Mouse (Mus musculus): ENCODE measurements around the gene St3gal2. TPM values are rescaled to one million over a fixed set of nuclear protein-coding genes. Genes with fewer than 3 reads are reported as not detected.
"Not testable (repeated sequence)": the region's sequence is repeated elsewhere in the genome, so short reads cannot be mapped to it uniquely, and the experiment has no call there.

Gene St3gal2
- polyA plus RNA-seq, 1 experiment: 4.1 TPM

- not testable (repeated sequence) for H3K27ac ChIP-seq (replicated peaks; ENCODE audit: low read depth, low read length); H3K4me1 ChIP-seq (ENCODE audit: control insufficient read depth, insufficient read depth, insufficient read length, low read length); H3K4me3 ChIP-seq (ENCODE audit: insufficient read depth, low read depth, low read length)
Measured at GRCm38 (mm10) chr8:110977987-110978386, 58.3 kb downstream of the St3gal2 start.

- no peaks in the 10 kb centered on the region for H3K4me1 ChIP-seq (ENCODE audit: control insufficient read depth, insufficient read depth, insufficient read length, low read length)
- no peak overlapping the region for H3K4me3 ChIP-seq (ENCODE audit: insufficient read depth, low read depth, low read length)
- no peak overlapping the region for H3K27ac ChIP-seq (replicated peaks; ENCODE audit: low read depth, low read length)
Measured at GRCm38 (mm10) chr8:110981304-110981703, 61.6 kb downstream of the St3gal2 start.

GRCm38 (mm10) chr8:110987805-110988744 lies 68.4 kb downstream of the St3gal2 start:
- H3K4me1 ChIP-seq (ENCODE audit: control insufficient read depth, insufficient read depth, insufficient read length, low read length): no peaks in the 10 kb centered on the region
- H3K4me3 ChIP-seq (ENCODE audit: insufficient read depth, low read depth, low read length): no peak overlapping the region
- H3K27ac ChIP-seq (replicated peaks; ENCODE audit: low read depth, low read length): no peak overlapping the region

- Histone ChIP-seq H3K4me3 (ENCODE audit: insufficient read depth, low read depth, low read length) (no peak overlapping the region), H3K27ac (replicated peaks; ENCODE audit: low read depth, low read length) (no peak overlapping the region), H3K4me1 (ENCODE audit: control insufficient read depth, insufficient read depth, insufficient read length, low read length) (no peaks in the 10 kb centered on the region)
Measured at GRCm38 (mm10) chr8:110990017-110990416, 70.3 kb downstream of the St3gal2 start.

- peaks cover 5% of the 10 kb centered on the region for H3K4me1 ChIP-seq (ENCODE audit: control insufficient read depth, insufficient read depth, insufficient read length, low read length)
- peak overlapping the region; percentile 99 for H3K4me3 ChIP-seq (ENCODE audit: insufficient read depth, low read depth, low read length)
- peak overlapping the region; percentile 79 for H3K27ac ChIP-seq (replicated peaks; ENCODE audit: low read depth, low read length)
Measured at GRCm38 (mm10) chr8:110996641-110997430, 77.1 kb downstream of the St3gal2 start.

- Histone ChIP-seq H3K4me3 (ENCODE audit: insufficient read depth, low read depth, low read length) (peak within 1 kb of the TSS; percentile 99), H3K4me1 (ENCODE audit: control insufficient read depth, insufficient read depth, insufficient read length, low read length) (peaks cover 5% of the 10 kb centered on the region), H3K27ac (replicated peaks; ENCODE audit: low read depth, low read length) (peak within 1 kb of the TSS; percentile 79)
Measured at GRCm38 (mm10) chr8:110997547-110998531, 78.1 kb downstream of the St3gal2 start, which contains the start of gene Ddx19a. Gene Ddx19a, minus strand, starts transcription at chr8:110997800.

- H3K27ac ChIP-seq (replicated peaks; ENCODE audit: low read depth, low read length); H3K4me1 ChIP-seq (ENCODE audit: control insufficient read depth, insufficient read depth, insufficient read length, low read length); H3K4me3 ChIP-seq (ENCODE audit: insufficient read depth, low read depth, low read length): not testable (repeated sequence)
Measured at GRCm38 (mm10) chr8:111010230-111010991, 90.7 kb downstream of the St3gal2 start.

Other genes with a start within 250 kb of the St3gal2 start
- 7.1 and 10.8 TPM in 2 replicates for gene Mtss1l, start 198.4 kb upstream of the St3gal2 start, polyA plus RNA-seq (2012; ENCODE audit: insufficient read depth, insufficient read length, missing spikeins)
- 3.6 and 6.1 TPM in 2 replicates for gene Il34, start 114.0 kb upstream of the St3gal2 start, polyA plus RNA-seq (2012; ENCODE audit: insufficient read depth, insufficient read length, missing spikeins)
- gene Cog4, start 73.3 kb upstream of the St3gal2 start, polyA plus RNA-seq (2012; ENCODE audit: insufficient read depth, insufficient read length, missing spikeins): 52.6 and 53.8 TPM in 2 replicates
- gene Sf3b3, start 73.1 kb upstream of the St3gal2 start, polyA plus RNA-seq (2012; ENCODE audit: insufficient read depth, insufficient read length, missing spikeins): 8.6 and 13.7 TPM in 2 replicates
- 2.9 and 4.6 TPM in 2 replicates for gene Fuk, start 17.4 kb upstream of the St3gal2 start, polyA plus RNA-seq (2012; ENCODE audit: insufficient read depth, insufficient read length, missing spikeins)
- 15.8 and 21.4 TPM in 2 replicates for gene Ddx19a, start 77.9 kb downstream of the St3gal2 start, polyA plus RNA-seq (2012; ENCODE audit: insufficient read depth, insufficient read length, missing spikeins)
- gene Ddx19b, start 111.8 kb downstream of the St3gal2 start, polyA plus RNA-seq (2012; ENCODE audit: insufficient read depth, insufficient read length, missing spikeins): 2.8 and 3.7 TPM in 2 replicates
- 27.1 and 45.8 TPM in 2 replicates for gene Aars, start 113.2 kb downstream of the St3gal2 start, polyA plus RNA-seq (2012; ENCODE audit: insufficient read depth, insufficient read length, missing spikeins)
- not detected in 2 replicates for gene Exosc6, start 136.4 kb downstream of the St3gal2 start, polyA plus RNA-seq (2012; ENCODE audit: insufficient read depth, insufficient read length, missing spikeins)
- gene Clec18a, start 172.5 kb downstream of the St3gal2 start, polyA plus RNA-seq (2012; ENCODE audit: insufficient read depth, insufficient read length, missing spikeins): not detected in 2 replicates
- gene Pdpr, start 174.7 kb downstream of the St3gal2 start, polyA plus RNA-seq (2012; ENCODE audit: insufficient read depth, insufficient read length, missing spikeins): 21.3 and 50.5 TPM in 2 replicates